In the genomic region with DNA sequence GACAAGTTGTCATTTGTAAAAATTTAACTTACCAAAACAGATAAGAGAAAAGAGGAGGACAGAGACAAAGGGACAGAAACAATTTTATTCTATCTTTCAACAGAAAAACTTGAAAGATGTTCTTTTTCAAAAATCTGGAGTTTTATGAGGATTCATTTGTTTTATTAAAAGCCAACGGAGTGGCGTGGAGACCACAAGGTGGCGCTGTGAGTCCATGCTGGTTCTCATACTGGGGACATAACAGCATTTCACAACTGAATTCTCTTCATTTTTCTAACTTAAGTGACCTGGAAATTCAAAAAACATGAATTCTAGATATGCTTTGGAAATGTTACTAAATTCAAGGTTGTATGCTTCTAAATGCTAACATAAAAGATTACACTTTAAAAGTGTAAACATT, we compare ENCODE assay signal across 9 mouse cellular contexts. TPM values are rescaled to one million over a fixed set of nuclear protein-coding genes. Genes with fewer than 3 reads are reported as not detected.
DNase-seq lines count a peak whose midpoint lies in the region; ATAC-seq and TF ChIP-seq lines count a peak whose summit lies in the region.
"Had no signal": no experiment of that assay in that cellular context is flagged by ENCODE, and none has a peak within 500 bp of the region (broad histone marks: within the 10 kb centered on the region; RNA-seq: fewer than 3 reads in every experiment).

No protein-coding gene starts in this region.

- H3K4me1 ChIP-seq in kidney, embryonic 15.5 days: no peaks in the 10 kb centered on the region
- no peaks in the 10 kb centered on the region for H3K4me1 ChIP-seq in G1E (ENCODE audit: insufficient read depth, low read depth, low read length)
- H3K4me1 ChIP-seq in bone marrow macrophage, adult 2 months (ENCODE audit: control insufficient read depth, insufficient read depth, low read length): no peaks in the 10 kb centered on the region
- H3K4me1 ChIP-seq: heart, embryonic 15.5 days had no signal

- intact Hi-C loops in left cerebral cortex, postnatal 25 days (cut with DNase I): loop anchor here (2.0 kb wide), 1 partner anchor 84 kb away; no protein-coding TSS in a partner anchor

- H3K27ac ChIP-seq in kidney, embryonic 15.5 days: no peak overlapping the region
- H3K27ac ChIP-seq in bone marrow macrophage, adult 2 months (ENCODE audit: insufficient read depth, low read depth, low read length): no peak overlapping the region
- H3K27ac ChIP-seq: heart, embryonic 15.5 days had no signal

- H3K9ac ChIP-seq in kidney, embryonic 15.5 days: no peak overlapping the region
- H3K9ac ChIP-seq: heart, embryonic 15.5 days had no signal

- H3K36me3 ChIP-seq in kidney, embryonic 15.5 days: peaks cover 15% of the 10 kb centered on the region
- peaks cover 33% of the 10 kb centered on the region for H3K36me3 ChIP-seq in G1E (replicated peaks)

- peak; percentile 45; the same call in 1 of the 2 replicates for TF ChIP-seq CTCF in G1E (IDR thresholded peaks at IDR 0.05; ENCODE audit: low read depth, low read length)
- peak; percentile 94 for TF ChIP-seq CTCF in bone marrow macrophage, adult 2 months (IDR thresholded peaks at IDR 0.05; ENCODE audit: low read depth, low read length)

- no peak overlapping the region for H3K4me3 ChIP-seq in kidney, embryonic 15.5 days (replicated peaks)
- no peak overlapping the region for H3K4me3 ChIP-seq in G1E (ENCODE audit: low read depth, low read length)
- no peak overlapping the region for H3K4me3 ChIP-seq in bone marrow macrophage, adult 2 months (ENCODE audit: insufficient read depth, low read length)
- H3K4me3 ChIP-seq: heart, embryonic 15.5 days had no signal

- peak; percentile 19 to 64 for DNase-seq in kidney, adult 8-10 months
- DNase-seq in G1E (ENCODE audit: low spot score): peak; percentile 9
- peak; percentile 45 to 53 for DNase-seq in frontal cortex, postnatal 36 days (ENCODE audit: low spot score in 2 of 2)
- peak; percentile 31 to 53 for DNase-seq in left cerebral cortex, postnatal 25 days (ENCODE audit: low spot score in 2 of 2)
- DNase-seq in retina, adult 2 months (ENCODE audit: low read depth, low spot score): peak; percentile 13

- H3K27me3 ChIP-seq in kidney, embryonic 15.5 days: no peaks in the 10 kb centered on the region
- H3K27me3 ChIP-seq in G1E (ENCODE audit: insufficient read depth, low read length): no peaks in the 10 kb centered on the region
- H3K27me3 ChIP-seq: heart, embryonic 15.5 days had no signal

- H3K4me2 ChIP-seq in kidney, embryonic 15.5 days: no peak overlapping the region
- H3K4me2 ChIP-seq: heart, embryonic 15.5 days had no signal

- no peak for TF ChIP-seq POLR2A in bone marrow macrophage, adult 2 months (IDR thresholded peaks at IDR 0.05; ENCODE audit: borderline replicate concordance, low read depth, low read length)

- no peak for ATAC-seq in kidney, embryonic 15.5 days (replicated peaks; ENCODE audit: low FRiP score)
- no peak for ATAC-seq in G1E (ENCODE audit: extremely low read depth, insufficient number of reproducible peaks, low FRiP score, poor library complexity, severe bottlenecking)
- ATAC-seq in erythroid progenitor cell, adult 5-6 weeks (replicated peaks; ENCODE audit: low FRiP score, poor library complexity, severe bottlenecking): no peak

- H3K9me3 ChIP-seq in kidney, embryonic 15.5 days (replicated peaks): no peaks in the 10 kb centered on the region
- no peaks in the 10 kb centered on the region for H3K9me3 ChIP-seq in G1E (replicated peaks)
- H3K9me3 ChIP-seq: heart, embryonic 15.5 days had no signal

- 5% methylated on average over 3 of the region's 3 CpGs for WGBS in kidney, embryonic 15.5 days

RNA-seq across cellular contexts. Expression of gene Cep44, which starts 20.5 kb away (rescaled TPM):
- 40.1 and 40.8 TPM in 2 replicates for polyA plus RNA-seq in kidney, embryonic 15.5 days (2015; fragmentation: Nextera tagmentation; extraction: Ambion mirVana)
- 78.6 and 79.8 TPM in 2 replicates for total RNA-seq in G1E (2014; fragmentation: Nextera tagmentation)
- 44.8 and 51.4 TPM in 2 replicates for total RNA-seq in G1E (2017)
- 10.3 and 12.4 TPM in 2 replicates for polyA plus RNA-seq in G1E (2012)
- 20.4 and 25.2 TPM in 2 replicates for polyA plus RNA-seq in bone marrow macrophage, adult 2 months (2012; ENCODE audit: insufficient read depth, insufficient read length, missing spikeins)
- 10 to 100 TPM; 20.6 to 24.3 TPM for total RNA-seq in left cerebral cortex, postnatal 25 days (2021)
- 42.2 and 75.5 TPM in 2 replicates for total RNA-seq in erythroid progenitor cell, adult 5-6 weeks (2015; ENCODE audit: low replicate concordance)
- 40.4 and 49.5 TPM in 2 replicates for total RNA-seq in erythroid progenitor cell, adult 5-6 weeks (2017; ENCODE audit: low replicate concordance)

RNA-seq across cellular contexts. Expression of gene Fbxo8, which starts 20.5 kb away (rescaled TPM):
- 45.8 and 46.5 TPM in 2 replicates for polyA plus RNA-seq in kidney, embryonic 15.5 days (2015; fragmentation: Nextera tagmentation; extraction: Ambion mirVana)
- total RNA-seq in G1E (2014; fragmentation: Nextera tagmentation): 108 and 147 TPM in 2 replicates
- 27.3 and 27.8 TPM in 2 replicates for total RNA-seq in G1E (2017)
- 9.9 and 10.0 TPM in 2 replicates for polyA plus RNA-seq in G1E (2012)
- polyA plus RNA-seq in bone marrow macrophage, adult 2 months (2012; ENCODE audit: insufficient read depth, insufficient read length, missing spikeins): 36.0 and 36.7 TPM in 2 replicates
- 10 to 100 TPM; 37.4 to 41.9 TPM for total RNA-seq in left cerebral cortex, postnatal 25 days (2021)
- total RNA-seq in erythroid progenitor cell, adult 5-6 weeks (2015; ENCODE audit: low replicate concordance): 35.2 and 43.6 TPM in 2 replicates
- total RNA-seq in erythroid progenitor cell, adult 5-6 weeks (2017; ENCODE audit: low replicate concordance): 11.6 and 14.6 TPM in 2 replicates
